Mouse (Mus musculus) limb, embryonic 15.5 days (tissue): ENCODE data around the gene Stk38. TPM values are rescaled to one million over a fixed set of nuclear protein-coding genes. Genes with fewer than 3 reads are reported as not detected.

Source experiments
- ATAC-seq: fragments of 200-750 bp; cut with Nextera tagmentation; 2 replicates; pipeline ENCODE4 v1.8.0; 2017; ENCODE audit warnings: low read depth, moderate TSS enrichment; ENCODE audit not compliant: insufficient number of reproducible peaks, low FRiP score, low TSS enrichment
- H3K27ac ChIP-seq: fragments of 300-500 bp; sonication (generic); 2 replicates; pipeline ENCODE4 v1.5.1; 2015; ENCODE audit warnings: moderate library complexity, mild to moderate bottlenecking, inconsistent platforms
- H3K27me3 ChIP-seq: fragments of 300-500 bp; sonication (generic); 2 replicates; pipeline ENCODE4 v1.6.1; 2015; ENCODE audit warnings: inconsistent platforms
- H3K36me3 ChIP-seq: fragments of 300-500 bp; sonication (generic); 2 replicates; pipeline ENCODE4 v1.6.1; 2015; ENCODE audit warnings: inconsistent platforms
- H3K4me1 ChIP-seq: fragments of 300-500 bp; sonication (generic); 2 replicates; pipeline ENCODE4 v1.6.1; 2015; ENCODE audit warnings: inconsistent platforms
- H3K4me2 ChIP-seq: fragments of 300-500 bp; sonication (generic); 2 replicates; pipeline ENCODE4 v1.6.1; 2015; ENCODE audit warnings: mild to moderate bottlenecking, inconsistent platforms
- H3K4me3 ChIP-seq: fragments of 300-500 bp; sonication (generic); 2 replicates; pipeline ENCODE4 v1.5.1; 2015; ENCODE audit warnings: mild to moderate bottlenecking, inconsistent platforms
- H3K9ac ChIP-seq: fragments of 300-500 bp; sonication (generic); 2 replicates; pipeline ENCODE4 v1.6.1; 2015; ENCODE audit warnings: inconsistent platforms
- H3K9me3 ChIP-seq: fragments of 300-500 bp; sonication (generic); 2 replicates; pipeline ENCODE4 v1.6.1; 2016; ENCODE audit warnings: inconsistent platforms
- WGBS: fragments of 180-500 bp; shearing (Covaris S2); methylation state at CpG from one replicate; pipeline ENCODE4 v1.1.7; 2015; 5-methylcytosine and 5-hydroxymethylcytosine counted together
- polyA plus RNA-seq: library from polyadenylated mRNA; unstranded; fragments of >200 nt; fragmentation: Nextera tagmentation; extraction: Ambion mirVana; gene quantifications from 2 replicates; pipeline ENCODE4 v1.2.1, GENCODE M21; 2015

Gene Stk38
- polyA plus RNA-seq, 1 experiment from 2014 or later = 104 TPM

DNA sequence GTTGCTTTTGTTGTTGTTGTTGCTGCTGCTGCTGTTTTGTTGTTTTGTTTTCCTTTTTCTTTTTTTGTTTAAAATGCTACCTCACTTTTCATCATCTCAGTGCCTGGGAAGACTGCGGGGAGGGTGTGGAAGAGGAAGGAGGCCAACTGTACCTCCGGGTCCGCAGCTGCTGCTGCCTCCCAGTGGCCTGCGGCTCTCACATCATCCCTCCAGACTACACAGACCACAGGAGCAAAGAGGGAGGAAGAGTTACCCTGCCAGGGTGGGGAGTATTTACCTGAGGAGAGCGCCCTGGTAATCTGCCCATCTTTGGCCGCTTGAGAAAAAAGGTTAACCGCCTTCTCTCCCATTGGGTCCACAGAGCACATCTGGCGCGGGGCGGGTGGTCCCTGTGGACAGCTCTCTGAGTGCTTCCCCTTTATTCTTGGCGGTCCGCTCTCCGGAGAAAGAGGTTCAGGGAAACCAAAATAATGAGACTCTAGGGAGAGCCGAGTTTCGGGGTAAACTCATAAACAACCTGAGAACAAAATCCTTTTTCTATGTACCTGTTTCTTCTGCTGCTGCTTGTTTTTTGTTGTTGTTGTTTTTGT lies 14.5 kb upstream of the Stk38 start:
- H3K36me3 ChIP-seq = no peaks in the 10 kb centered on the region
- H3K9ac ChIP-seq = no peak overlapping the region
- no peaks in the 10 kb centered on the region for H3K9me3 ChIP-seq
- ATAC-seq = no peak
- peaks cover 44% of the 10 kb centered on the region for H3K4me1 ChIP-seq
- H3K27ac ChIP-seq = no peak overlapping the region
- WGBS = 21% methylated on average over 15 of the region's 15 CpGs
- H3K27me3 ChIP-seq = no peaks in the 10 kb centered on the region
- no peak overlapping the region for H3K4me3 ChIP-seq
- peak overlapping the region; percentile 28; the same call in 1 of the 2 replicates for H3K4me2 ChIP-seq

GRCm38 (mm10) chr17:29020444-29020843 lies 12.6 kb upstream of the Stk38 start:
- H3K27ac ChIP-seq = no peak overlapping the region
- ATAC-seq = no peak
- H3K4me3 ChIP-seq = no peak overlapping the region
- H3K9ac ChIP-seq = no peak overlapping the region
- no peaks in the 10 kb centered on the region for H3K36me3 ChIP-seq
- peaks cover 31% of the 10 kb centered on the region for H3K4me1 ChIP-seq
- no peak overlapping the region for H3K4me2 ChIP-seq
- no peaks in the 10 kb centered on the region for H3K27me3 ChIP-seq
- no peaks in the 10 kb centered on the region for H3K9me3 ChIP-seq

DNA sequence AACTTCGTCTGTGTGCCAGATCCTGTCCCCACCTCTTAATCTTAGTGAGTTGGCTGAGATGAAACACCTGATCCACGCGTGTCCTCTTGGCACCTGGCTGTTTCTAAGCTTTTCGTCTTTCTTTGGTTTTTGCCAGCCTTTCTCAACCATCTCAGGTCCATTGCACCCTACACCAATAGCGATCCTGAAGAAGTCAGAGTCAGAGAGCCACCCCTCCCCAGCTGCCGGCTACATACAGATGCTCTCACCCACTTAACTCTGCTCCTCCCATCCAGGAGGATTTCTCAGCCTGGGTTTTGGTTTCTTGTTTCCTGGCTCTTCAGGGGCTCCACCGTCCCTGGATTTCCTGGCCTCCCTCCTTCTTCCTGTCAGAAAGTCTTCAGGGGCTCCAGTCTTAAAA lies 11.6 kb upstream of the Stk38 start:
- Histone ChIP-seq H3K27me3 (no peaks in the 10 kb centered on the region), H3K4me3 (no peak overlapping the region), H3K4me1 (peaks cover 21% of the 10 kb centered on the region), H3K4me2 (no peak overlapping the region), H3K36me3 (no peaks in the 10 kb centered on the region), H3K27ac (no peak overlapping the region), H3K9me3 (no peaks in the 10 kb centered on the region), H3K9ac (no peak overlapping the region)
- 65% methylated on average over 7 of the region's 7 CpGs for WGBS
- ATAC-seq = no peak

DNA sequence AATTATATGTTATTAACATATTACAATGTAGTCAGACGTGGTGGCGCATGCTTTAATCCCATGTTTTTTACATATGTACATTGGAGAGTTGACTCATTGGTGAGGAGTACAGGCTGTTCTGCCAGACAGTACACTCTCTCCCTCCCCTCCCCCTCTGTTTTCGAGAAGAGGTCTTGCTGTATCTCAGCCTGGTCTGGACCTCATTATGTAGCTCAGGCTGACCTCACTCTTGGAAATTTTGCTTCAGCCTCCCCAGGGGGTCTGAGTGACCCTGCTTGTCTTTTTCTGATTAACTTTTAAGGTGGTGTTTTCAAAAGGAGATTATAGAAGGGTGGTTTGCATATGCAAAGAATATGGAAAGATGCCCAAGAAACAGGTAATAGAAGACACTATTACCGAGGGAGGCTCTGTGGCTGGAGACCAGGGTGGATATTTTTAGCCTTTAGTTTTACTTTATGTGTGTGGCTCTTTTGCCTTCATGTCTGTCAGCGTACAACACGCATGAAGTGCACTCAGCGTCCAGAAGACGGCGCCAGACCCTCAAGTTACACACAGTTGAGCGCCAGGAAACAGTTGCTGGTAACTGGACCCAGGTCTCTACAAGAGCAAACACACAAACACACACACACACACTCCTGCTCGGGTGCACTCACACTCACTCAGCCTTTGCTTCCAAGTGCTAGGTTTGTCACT lies 10.6 kb upstream of the Stk38 start:
- Histone ChIP-seq H3K4me3 (no peak overlapping the region), H3K4me2 (no peak overlapping the region), H3K36me3 (no peaks in the 10 kb centered on the region), H3K9ac (no peak overlapping the region), H3K4me1 (peaks cover 19% of the 10 kb centered on the region; the same call in 1 of the 2 replicates), H3K27me3 (no peaks in the 10 kb centered on the region), H3K9me3 (no peaks in the 10 kb centered on the region), H3K27ac (no peak overlapping the region)
- 46% methylated on average over 11 of the region's 11 CpGs for WGBS
- no peak for ATAC-seq

DNA sequence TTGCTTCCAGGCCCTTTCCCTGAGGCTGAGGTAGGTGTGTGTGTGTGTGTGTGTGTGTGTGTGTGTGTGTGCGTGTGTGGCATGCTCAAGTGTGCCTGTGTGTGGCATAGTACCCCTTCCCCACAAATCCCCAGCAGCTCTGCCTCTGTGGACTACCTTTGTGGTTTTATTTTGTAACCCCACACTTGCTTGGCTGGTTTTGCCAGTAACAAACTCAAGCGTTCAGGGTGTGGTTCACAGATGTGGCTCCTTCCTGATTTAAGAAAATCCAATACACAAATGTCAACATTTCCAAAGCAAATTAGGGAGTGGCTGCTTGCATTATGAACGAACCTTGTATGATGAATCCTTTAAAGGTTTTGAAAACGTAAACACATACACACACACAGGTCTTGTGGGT lies 8.9 kb upstream of the Stk38 start:
- no peak overlapping the region for H3K4me2 ChIP-seq
- no peaks in the 10 kb centered on the region for H3K27me3 ChIP-seq
- H3K4me1 ChIP-seq = 0 out of 2 replicates have a peak, but pooled peaks cover 15% of the 10 kb centered on the region
- H3K9ac ChIP-seq = no peak overlapping the region
- no peaks in the 10 kb centered on the region for H3K9me3 ChIP-seq
- ATAC-seq = no peak
- H3K27ac ChIP-seq = peak overlapping the region; percentile 43; the same call in 1 of the 2 replicates
- no peaks in the 10 kb centered on the region for H3K36me3 ChIP-seq
- 66% methylated on average over 4 of the region's 4 CpGs for WGBS
- no peak overlapping the region for H3K4me3 ChIP-seq

DNA sequence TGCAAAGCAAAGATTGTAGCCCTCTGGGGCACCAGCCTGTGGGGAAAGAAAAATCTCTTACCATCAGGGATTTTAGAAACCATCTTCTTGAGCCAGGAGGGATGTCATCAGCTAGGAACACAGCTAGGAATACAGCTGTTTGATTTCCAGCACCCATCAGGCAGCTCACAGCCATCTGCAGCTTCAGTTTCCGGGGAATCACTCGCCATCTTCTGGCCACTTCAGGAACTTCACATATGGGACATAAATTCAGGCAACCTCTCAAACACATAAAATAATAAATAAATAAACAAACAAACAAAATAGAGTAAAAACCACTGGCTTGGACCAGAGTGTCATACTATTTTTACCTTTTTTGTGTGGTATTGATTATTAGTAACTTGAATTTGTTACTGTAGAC lies 7.8 kb upstream of the Stk38 start:
- Histone ChIP-seq H3K36me3 (no peaks in the 10 kb centered on the region), H3K4me1 (0 out of 2 replicates have a peak, but pooled peaks cover 15% of the 10 kb centered on the region), H3K27ac (no peak overlapping the region), H3K4me3 (no peak overlapping the region), H3K9me3 (no peaks in the 10 kb centered on the region), H3K4me2 (no peak overlapping the region), H3K9ac (no peak overlapping the region), H3K27me3 (no peaks in the 10 kb centered on the region)
- WGBS = 23% methylated on average over 2 of the region's 2 CpGs
- ATAC-seq = no peak

DNA sequence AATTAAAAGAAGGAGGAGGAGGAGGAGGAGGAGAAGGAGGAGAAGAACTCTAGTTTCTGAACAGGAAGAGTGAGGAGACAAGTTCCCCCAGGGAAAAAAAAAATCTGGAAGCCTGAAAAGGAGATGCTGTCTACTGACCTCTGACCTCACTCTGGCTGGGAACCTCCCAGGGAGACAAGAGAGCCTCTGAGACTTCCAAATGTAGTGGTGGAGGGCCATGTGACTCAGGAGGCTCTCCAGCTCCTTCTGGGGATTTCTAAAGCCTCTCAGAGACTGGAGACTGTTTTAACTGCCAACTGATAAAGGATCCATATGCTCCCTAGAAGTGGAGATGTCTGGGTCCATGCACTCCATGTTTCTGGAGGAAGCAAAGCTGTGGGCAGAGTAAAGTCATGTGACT lies 6.4 kb upstream of the Stk38 start:
- H3K4me2 ChIP-seq = no peak overlapping the region
- no peak overlapping the region for H3K27ac ChIP-seq
- ATAC-seq = no peak
- no peaks in the 10 kb centered on the region for H3K27me3 ChIP-seq
- no peak overlapping the region for H3K4me3 ChIP-seq
- H3K4me1 ChIP-seq = 0 out of 2 replicates have a peak, but pooled peaks cover 9% of the 10 kb centered on the region
- H3K9ac ChIP-seq = no peak overlapping the region
- no peaks in the 10 kb centered on the region for H3K36me3 ChIP-seq
- H3K9me3 ChIP-seq = no peaks in the 10 kb centered on the region

DNA sequence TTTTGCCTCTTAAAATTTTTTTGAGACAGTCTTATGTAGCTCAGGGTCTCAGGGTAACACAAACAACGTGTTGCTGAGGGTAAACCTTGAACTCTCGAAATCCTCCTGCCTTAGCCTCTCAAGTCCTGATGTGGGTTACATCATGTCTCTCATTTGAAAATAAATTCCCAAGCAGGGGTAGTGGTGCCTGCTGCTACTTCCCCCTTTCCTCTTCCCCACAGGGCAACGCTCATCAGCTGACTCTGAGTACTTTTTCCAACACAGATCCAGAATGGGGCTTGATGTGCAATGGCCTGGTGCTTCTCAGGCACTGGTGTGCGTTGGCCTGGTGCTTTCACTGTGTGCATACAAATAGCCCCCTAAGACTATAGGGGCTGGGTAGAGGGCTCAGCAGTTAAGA lies 1.4 kb upstream of the Stk38 start:
- Histone ChIP-seq H3K4me1 (peaks cover 16% of the 10 kb centered on the region), H3K9ac (no peak overlapping the region), H3K9me3 (no peaks in the 10 kb centered on the region), H3K36me3 (no peaks in the 10 kb centered on the region), H3K27me3 (no peaks in the 10 kb centered on the region), H3K4me2 (no peak overlapping the region), H3K27ac (no peak overlapping the region), H3K4me3 (no peak overlapping the region)
- WGBS = 87% methylated on average over 4 of the region's 4 CpGs
- no peak for ATAC-seq

DNA sequence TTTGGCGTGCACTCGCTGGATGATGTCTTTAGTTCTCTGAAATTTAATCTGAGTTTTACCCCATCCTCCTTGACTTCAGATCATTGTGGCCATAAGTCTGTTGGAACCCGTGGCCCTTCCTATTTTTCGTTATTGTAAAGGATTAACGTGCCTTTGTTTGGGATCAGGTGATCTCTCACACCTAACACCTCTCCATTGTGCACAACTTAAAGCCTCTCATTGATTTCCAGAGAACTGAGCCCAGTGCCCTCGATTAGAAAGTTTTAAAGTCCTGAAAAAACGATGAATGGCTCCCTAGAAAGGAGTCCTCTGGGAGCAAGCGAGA lies 493 bp upstream of the Stk38 start:
- WGBS = 17% methylated on average over 8 of the region's 8 CpGs

DNA sequence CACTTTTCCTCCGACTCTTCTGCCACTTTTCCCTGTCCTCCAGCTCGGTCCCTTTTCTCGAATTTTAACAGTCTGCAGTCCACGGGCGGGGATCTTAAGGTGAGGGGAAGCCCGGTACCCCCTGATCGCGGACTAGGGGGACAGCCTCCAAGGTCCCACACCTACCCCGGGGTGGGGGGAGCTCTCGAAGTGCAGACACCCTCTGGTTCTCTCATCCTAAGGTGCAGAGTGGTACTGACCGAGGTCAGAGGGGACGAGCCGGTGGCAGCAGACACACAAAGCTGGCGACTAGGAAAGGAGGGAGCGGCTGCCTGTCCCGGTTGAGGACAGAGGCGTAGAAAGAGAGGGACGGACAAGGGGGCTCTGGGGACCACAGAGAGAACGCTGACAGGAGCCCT lies 553 bp downstream of the Stk38 start:
- ATAC-seq = 0 out of 2 replicates have a peak, but pooled peaks have one; percentile 12
- no peaks in the 10 kb centered on the region for H3K36me3 ChIP-seq
- peaks cover 15% of the 10 kb centered on the region for H3K4me1 ChIP-seq
- H3K4me2 ChIP-seq = peak overlapping the region; percentile 69
- H3K4me3 ChIP-seq = peak overlapping the region; percentile 91
- peak overlapping the region; percentile 87 for H3K27ac ChIP-seq
- no peaks in the 10 kb centered on the region for H3K27me3 ChIP-seq
- H3K9me3 ChIP-seq = no peaks in the 10 kb centered on the region
- WGBS = under 1% methylated on average over 19 of the region's 19 CpGs
- peak overlapping the region; percentile 93 for H3K9ac ChIP-seq

More for the DNA sequence above, 493 bp upstream of the Stk38 start:
- Histone ChIP-seq H3K9me3 (no peaks in the 10 kb centered on the region), H3K27me3 (no peaks in the 10 kb centered on the region), H3K9ac (peak overlapping the region; percentile 93; the same call in 1 of the 2 replicates), H3K4me2 (peak overlapping the region; percentile 69), H3K36me3 (no peaks in the 10 kb centered on the region), H3K27ac (peak overlapping the region; percentile 87), H3K4me3 (peak overlapping the region; percentile 91), H3K4me1 (peaks cover 15% of the 10 kb centered on the region)
- ATAC-seq = no peak

DNA sequence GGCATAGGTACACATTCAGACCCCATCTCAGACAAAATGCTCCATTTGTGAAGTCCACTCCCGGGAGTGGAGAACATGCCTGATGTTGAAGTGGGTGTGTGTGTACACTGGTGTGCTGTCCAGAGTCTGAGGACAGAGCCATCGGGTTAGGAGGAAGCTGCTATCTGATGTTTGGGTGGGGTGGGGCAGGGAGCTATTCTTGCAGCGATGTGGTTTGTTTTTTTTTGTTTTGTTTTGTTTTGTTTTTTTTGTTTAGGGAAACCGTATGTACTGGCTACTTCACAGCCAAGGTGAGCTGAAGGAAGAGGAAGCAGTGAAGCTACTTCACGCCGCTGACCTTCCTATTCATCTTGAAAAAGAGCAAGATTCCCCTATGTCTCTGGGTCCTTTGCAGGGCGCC lies 983 bp downstream of the Stk38 start:
- peak overlapping the region; percentile 87 for H3K27ac ChIP-seq
- peak overlapping the region; percentile 69 for H3K4me2 ChIP-seq
- H3K9ac ChIP-seq = peak overlapping the region; percentile 93
- WGBS = 8% methylated on average over 7 of the region's 7 CpGs
- H3K27me3 ChIP-seq = no peaks in the 10 kb centered on the region
- H3K4me3 ChIP-seq = peak overlapping the region; percentile 91
- ATAC-seq = no peak
- peaks cover 15% of the 10 kb centered on the region for H3K4me1 ChIP-seq
- no peaks in the 10 kb centered on the region for H3K36me3 ChIP-seq
- H3K9me3 ChIP-seq = no peaks in the 10 kb centered on the region

DNA sequence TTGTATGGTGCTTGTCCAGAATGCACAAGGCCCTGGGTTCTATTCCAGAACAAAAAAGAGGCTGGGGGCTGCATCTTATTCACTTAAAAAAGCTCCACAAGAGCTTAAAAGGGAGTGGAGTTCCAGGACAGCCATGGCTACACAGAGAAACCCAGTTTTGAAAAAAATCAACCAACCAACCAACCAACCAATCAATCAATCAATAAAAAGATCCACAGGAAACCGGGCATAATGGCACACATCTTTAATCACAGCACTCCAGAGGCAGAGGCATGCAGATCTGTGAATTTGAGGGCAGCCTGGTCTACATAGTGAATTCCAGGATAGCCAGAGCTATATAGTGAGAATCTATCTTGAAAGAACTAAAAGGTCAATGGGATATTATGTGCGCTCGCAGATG lies 2.8 kb downstream of the Stk38 start:
- H3K36me3 ChIP-seq = peaks cover 10% of the 10 kb centered on the region
- H3K27ac ChIP-seq = no peak overlapping the region
- no peaks in the 10 kb centered on the region for H3K27me3 ChIP-seq
- no peak overlapping the region for H3K9ac ChIP-seq
- H3K4me1 ChIP-seq = peaks cover 15% of the 10 kb centered on the region
- H3K4me3 ChIP-seq = no peak overlapping the region
- H3K9me3 ChIP-seq = no peaks in the 10 kb centered on the region
- no peak overlapping the region for H3K4me2 ChIP-seq
- WGBS = 92% methylated on average over 3 of the region's 3 CpGs
- ATAC-seq = no peak
